Mouse (Mus musculus) Muller cell, postnatal 12 days (primary cell): ENCODE measurements around the gene Arcn1.

Source experiments
- DNase-seq: peaks from one replicate; pipeline ENCODE4 v3.0.0-alpha.2; 2015; ENCODE audit errors: inconsistent ontology term

The Arcn1 gene

GRCm38 (mm10) chr9:44745371-44745770, 22.3 kb downstream of the Arcn1 start:
- DNase-seq, result no peak

- no peak for DNase-seq
These were observed 26.9 kb downstream of the Arcn1 start for GRCm38 (mm10) chr9:44740663-44741192.

- DNase-seq, result no peak
These were observed 30.2 kb downstream of the Arcn1 start for GRCm38 (mm10) chr9:44737240-44737949.

- peak; percentile 34 for DNase-seq
These were observed 31.3 kb downstream of the Arcn1 start for GRCm38 (mm10) chr9:44736301-44736700.

- no peak for DNase-seq
These were observed 31.8 kb downstream of the Arcn1 start for GRCm38 (mm10) chr9:44735886-44736285.

- peak; percentile 91 for DNase-seq
These were observed 32.8 kb downstream of the Arcn1 start, which contains the start of gene Phldb1 for GRCm38 (mm10) chr9:44734524-44735494. Gene Phldb1 (minus strand): TSS chr9:44735198.

- DNase-seq, result peak; percentile 93
These were observed 33.7 kb downstream of the Arcn1 start for GRCm38 (mm10) chr9:44733671-44734523.

- DNase-seq, result no peak
These were observed 34.6 kb downstream of the Arcn1 start for GRCm38 (mm10) chr9:44732921-44733530.

- DNase-seq, result no peak
These were observed 35.5 kb downstream of the Arcn1 start for GRCm38 (mm10) chr9:44732130-44732549.

- DNase-seq, result no peak
These were observed 40.2 kb downstream of the Arcn1 start for GRCm38 (mm10) chr9:44727441-44727840.

GRCm38 (mm10) chr9:44726431-44727146, 41.1 kb downstream of the Arcn1 start:
- peak; percentile 93 for DNase-seq

- no peak for DNase-seq
These were observed 43.0 kb downstream of the Arcn1 start for GRCm38 (mm10) chr9:44724665-44725064.

GRCm38 (mm10) chr9:44724223-44724622, 43.4 kb downstream of the Arcn1 start:
- peak; percentile 95 for DNase-seq

GRCm38 (mm10) chr9:44723521-44724041, 44.1 kb downstream of the Arcn1 start:
- peak; percentile 70 for DNase-seq

GRCm38 (mm10) chr9:44723008-44723407, 44.6 kb downstream of the Arcn1 start:
- DNase-seq, result peak; percentile 79

- DNase-seq, result no peak
These were observed 45.1 kb downstream of the Arcn1 start for GRCm38 (mm10) chr9:44722575-44722974.

- no peak for DNase-seq
These were observed 45.8 kb downstream of the Arcn1 start for GRCm38 (mm10) chr9:44721877-44722186.

- peak; percentile 97 for DNase-seq
These were observed 46.3 kb downstream of the Arcn1 start for GRCm38 (mm10) chr9:44721154-44721876.

GRCm38 (mm10) chr9:44720358-44721153, 47.1 kb downstream of the Arcn1 start:
- DNase-seq, result no peak
